9 mouse cellular contexts compared by ENCODE assay signal in genomic region chr15:78401921-78402320, GRCm38 (mm10). TPM values are rescaled to one million over a fixed set of nuclear protein-coding genes. Genes with fewer than 3 reads are reported as not detected.
DNase-seq lines count a peak whose midpoint lies in the region.
"Had no signal": no experiment of that assay in that cellular context is flagged by ENCODE, and none has a peak within 500 bp of the region (broad histone marks: within the 10 kb centered on the region; RNA-seq: fewer than 3 reads in every experiment).

No protein-coding gene starts in this region.

- peak; percentile 64 for DNase-seq in ovary, adult 18-20 months (ENCODE audit: low spot score)
- no peak for DNase-seq in ovary, postnatal 10 days (ENCODE audit: low spot score)
- peak; percentile 65 to 78 for DNase-seq in cerebellum, postnatal 25 days
- peak; percentile 77 to 85 for DNase-seq in heart, postnatal 14 days
- peak; percentile 83 for DNase-seq in left cerebral cortex, postnatal 4 days
- peak; percentile 70 for DNase-seq in ovary, postnatal 36 days (ENCODE audit: low spot score)
- no peak for DNase-seq in thymus, postnatal 4 days
- no peak for DNase-seq in thymus, postnatal 0 days (ENCODE audit: low spot score)

- intact Hi-C loops in heart, postnatal 14 days (cut with DNase I) = loop anchor here (2.0 kb wide), 1 partner anchor 21 kb away; no protein-coding TSS in a partner anchor
- intact Hi-C loops in left cerebral cortex, postnatal 4 days (cut with DNase I) = no loop called here

RNA-seq across cellular contexts. Expression of gene Tst, which starts 3.8 kb away (rescaled TPM):
- 10 to 100 TPM; 11.2 to 13.7 TPM for total RNA-seq in heart, postnatal 14 days (2021)
- 10 to 100 TPM; 29.2 to 30.4 TPM for total RNA-seq in left cerebral cortex, postnatal 4 days (2021)
- 60.0 and 68.3 TPM in 2 replicates for polyA plus RNA-seq in thymus, postnatal 0 days (2015; fragmentation: Nextera tagmentation; extraction: Ambion mirVana)

RNA-seq across cellular contexts. Expression of gene Mpst, which starts 4.3 kb away (rescaled TPM):
- 10 to 100 TPM; 28.1 to 31.0 TPM for total RNA-seq in heart, postnatal 14 days (2021)
- 10 to 100 TPM; 57.2 to 58.7 TPM for total RNA-seq in left cerebral cortex, postnatal 4 days (2021)
- 3.0 and 4.1 TPM in 2 replicates for polyA plus RNA-seq in thymus, postnatal 0 days (2015; fragmentation: Nextera tagmentation; extraction: Ambion mirVana)

RNA-seq across cellular contexts. Expression of gene Tex33, which starts 6.2 kb away (rescaled TPM):
- not detected for total RNA-seq in heart, postnatal 14 days (2021)
- total RNA-seq in left cerebral cortex, postnatal 4 days (2021) = not detected
- 0.39 and 0.55 TPM in 2 replicates for polyA plus RNA-seq in thymus, postnatal 0 days (2015; fragmentation: Nextera tagmentation; extraction: Ambion mirVana)
- total RNA-seq: hematopoietic stem cell, adult 5-6 weeks had no signal

RNA-seq across cellular contexts. Expression of gene Kctd17, which starts 26.4 kb away (rescaled TPM):
- 10 to 100 TPM; 53.9 to 54.3 TPM for total RNA-seq in heart, postnatal 14 days (2021)
- total RNA-seq in left cerebral cortex, postnatal 4 days (2021) = 100 to 1,000 TPM; 212 to 213 TPM
- 8.1 and 10.1 TPM in 2 replicates for polyA plus RNA-seq in thymus, postnatal 0 days (2015; fragmentation: Nextera tagmentation; extraction: Ambion mirVana)

Comparison
In these comparisons a context has a peak if more than half of its experiments do, and no peak if none do; other contexts are left out.
1. DNase-seq: peak in ovary, adult 18-20 months (single experiment), cerebellum, postnatal 25 days (2 of 2), heart, postnatal 14 days (2 of 2), left cerebral cortex, postnatal 4 days (single experiment) and ovary, postnatal 36 days (single experiment); none in ovary, postnatal 10 days (single experiment), thymus, postnatal 4 days (single experiment) and thymus, postnatal 0 days (single experiment).